Mouse (Mus musculus): ENCODE measurements around the gene Ccdc84. TPM values are rescaled to one million over a fixed set of nuclear protein-coding genes. Genes with fewer than 3 reads are reported as not detected.
"Not testable (repeated sequence)": the region's sequence is repeated elsewhere in the genome, so short reads cannot be mapped to it uniquely, and the experiment has no call there.

Gene Ccdc84
- polyA plus RNA-seq, 1 experiment from 2014 or later = 35.7 TPM

- Histone ChIP-seq H3K36me3 (ENCODE audit: control insufficient read depth, insufficient read depth, low read length) (peaks cover 13% of the 10 kb centered on the region; the same call in 1 of the 2 replicates), H3K27me3 (ENCODE audit: control insufficient read depth, insufficient read depth, low read depth, low read length) (no peaks in the 10 kb centered on the region), H3K4me3 (ENCODE audit: low read depth, low read length) (no peak overlapping the region), H3K4me1 (ENCODE audit: control insufficient read depth, insufficient read depth, low read length) (peaks cover 16% of the 10 kb centered on the region), H3K4me2 (ENCODE audit: low read length) (no peak overlapping the region), H3K27ac (ENCODE audit: low read length) (no peak overlapping the region), H3K9me3 (replicated peaks; ENCODE audit: control insufficient read depth, low read length, poor library complexity, severe bottlenecking) (no peaks in the 10 kb centered on the region), H3K9ac (ENCODE audit: low read depth, low read length) (no peak overlapping the region)
- ATAC-seq = no peak
- 81% methylated on average over 1 of the region's 1 CpGs for WGBS
Measured at GRCm38 (mm10) chr9:44411601-44412130, 6.7 kb downstream of the Ccdc84 start.

GRCm38 (mm10) chr9:44410647-44411336, 7.6 kb downstream of the Ccdc84 start:
- H3K4me3 ChIP-seq (ENCODE audit: low read depth, low read length) = no peak overlapping the region
- H3K4me2 ChIP-seq (ENCODE audit: low read length) = no peak overlapping the region
- no peak for ATAC-seq
- no peak overlapping the region for H3K27ac ChIP-seq (ENCODE audit: low read length)
- H3K4me1 ChIP-seq (ENCODE audit: control insufficient read depth, insufficient read depth, low read length) = peaks cover 15% of the 10 kb centered on the region
- no peaks in the 10 kb centered on the region for H3K9me3 ChIP-seq (replicated peaks; ENCODE audit: control insufficient read depth, low read length, poor library complexity, severe bottlenecking)
- WGBS = 89% methylated on average over 2 of the region's 2 CpGs
- peaks cover 13% of the 10 kb centered on the region; the same call in 1 of the 2 replicates for H3K36me3 ChIP-seq (ENCODE audit: control insufficient read depth, insufficient read depth, low read length)
- H3K9ac ChIP-seq (ENCODE audit: low read depth, low read length) = no peak overlapping the region
- no peaks in the 10 kb centered on the region for H3K27me3 ChIP-seq (ENCODE audit: control insufficient read depth, insufficient read depth, low read depth, low read length)

GRCm38 (mm10) chr9:44408693-44409092, 9.7 kb downstream of the Ccdc84 start:
- WGBS = 83% methylated on average over 9 of the region's 9 CpGs
- peaks cover 31% of the 10 kb centered on the region for H3K36me3 ChIP-seq (ENCODE audit: control insufficient read depth, insufficient read depth, low read length)
- ATAC-seq; H3K9me3 ChIP-seq (replicated peaks; ENCODE audit: control insufficient read depth, low read length, poor library complexity, severe bottlenecking); H3K27ac ChIP-seq (ENCODE audit: low read length); H3K27me3 ChIP-seq (ENCODE audit: control insufficient read depth, insufficient read depth, low read depth, low read length): not testable (repeated sequence)
- H3K4me1 ChIP-seq (ENCODE audit: control insufficient read depth, insufficient read depth, low read length) = peaks cover 19% of the 10 kb centered on the region
- H3K4me2 ChIP-seq (ENCODE audit: low read length) = peak overlapping the region; percentile 71
- peak overlapping the region; percentile 79 for H3K4me3 ChIP-seq (ENCODE audit: low read depth, low read length)
- H3K9ac ChIP-seq (ENCODE audit: low read depth, low read length) = peak overlapping the region; percentile 84; the same call in 1 of the 2 replicates

- no peak; the same call in 1 of the 2 replicates for ATAC-seq
- Histone ChIP-seq H3K9me3 (replicated peaks; ENCODE audit: control insufficient read depth, low read length, poor library complexity, severe bottlenecking) (no peaks in the 10 kb centered on the region), H3K9ac (ENCODE audit: low read depth, low read length) (peak overlapping the region; percentile 84), H3K27ac (ENCODE audit: low read length) (peak overlapping the region; percentile 98), H3K4me3 (ENCODE audit: low read depth, low read length) (peak overlapping the region; percentile 79), H3K27me3 (ENCODE audit: control insufficient read depth, insufficient read depth, low read depth, low read length) (no peaks in the 10 kb centered on the region), H3K4me1 (ENCODE audit: control insufficient read depth, insufficient read depth, low read length) (peaks cover 19% of the 10 kb centered on the region), H3K4me2 (ENCODE audit: low read length) (peak overlapping the region; percentile 71), H3K36me3 (ENCODE audit: control insufficient read depth, insufficient read depth, low read length) (peaks cover 34% of the 10 kb centered on the region)
- 0% methylated on average over 24 of the region's 24 CpGs for WGBS
Measured at GRCm38 (mm10) chr9:44407752-44408097, 10.6 kb downstream of the Ccdc84 start.

GRCm38 (mm10) chr9:44406906-44407751, 11.2 kb downstream of the Ccdc84 start, which contains the start of the genes Rps25 and Trappc4:
Gene Rps25, plus strand, starts transcription at chr9:44407139.
Gene Trappc4, minus strand, starts transcription at chr9:44407600.
- peaks cover 37% of the 10 kb centered on the region for H3K36me3 ChIP-seq (ENCODE audit: control insufficient read depth, insufficient read depth, low read length)

GRCm38 (mm10) chr9:44405011-44405410, 13.4 kb downstream of the Ccdc84 start:
- H3K9ac ChIP-seq (ENCODE audit: low read depth, low read length) = no peak overlapping the region
- H3K4me1 ChIP-seq (ENCODE audit: control insufficient read depth, insufficient read depth, low read length) = peaks cover 19% of the 10 kb centered on the region
- H3K36me3 ChIP-seq (ENCODE audit: control insufficient read depth, insufficient read depth, low read length) = peaks cover 43% of the 10 kb centered on the region
- H3K9me3 ChIP-seq (replicated peaks; ENCODE audit: control insufficient read depth, low read length, poor library complexity, severe bottlenecking) = no peaks in the 10 kb centered on the region
- no peak overlapping the region for H3K4me2 ChIP-seq (ENCODE audit: low read length)
- H3K27me3 ChIP-seq (ENCODE audit: control insufficient read depth, insufficient read depth, low read depth, low read length) = no peaks in the 10 kb centered on the region
- H3K4me3 ChIP-seq (ENCODE audit: low read depth, low read length) = no peak overlapping the region
- ATAC-seq = no peak
- H3K27ac ChIP-seq (ENCODE audit: low read length) = no peak overlapping the region
- WGBS = 84% methylated on average over 3 of the region's 3 CpGs

More at GRCm38 (mm10) chr9:44406906-44407751, 11.2 kb downstream of the Ccdc84 start, which contains the start of the genes Rps25 and Trappc4:
- Histone ChIP-seq H3K4me1 (ENCODE audit: control insufficient read depth, insufficient read depth, low read length) (peaks cover 19% of the 10 kb centered on the region), H3K4me2 (ENCODE audit: low read length) (peak within 1 kb of the TSS; percentile 71), H3K9me3 (replicated peaks; ENCODE audit: control insufficient read depth, low read length, poor library complexity, severe bottlenecking) (no peaks in the 10 kb centered on the region), H3K27me3 (ENCODE audit: control insufficient read depth, insufficient read depth, low read depth, low read length) (no peaks in the 10 kb centered on the region), H3K9ac (ENCODE audit: low read depth, low read length) (peak within 1 kb of the TSS; percentile 84), H3K27ac (ENCODE audit: low read length) (peak within 1 kb of the TSS; percentile 98), H3K4me3 (ENCODE audit: low read depth, low read length) (peak within 1 kb of the TSS; percentile 79)
- ATAC-seq = peak; percentile 97
- under 1% methylated on average over 51 of the region's 51 CpGs for WGBS

GRCm38 (mm10) chr9:44401081-44401480, 17.3 kb downstream of the Ccdc84 start:
- no peak overlapping the region for H3K4me2 ChIP-seq (ENCODE audit: low read length)
- peaks cover 27% of the 10 kb centered on the region for H3K4me1 ChIP-seq (ENCODE audit: control insufficient read depth, insufficient read depth, low read length)
- H3K9me3 ChIP-seq (replicated peaks; ENCODE audit: control insufficient read depth, low read length, poor library complexity, severe bottlenecking) = no peaks in the 10 kb centered on the region
- no peak overlapping the region for H3K27ac ChIP-seq (ENCODE audit: low read length)
- no peaks in the 10 kb centered on the region for H3K27me3 ChIP-seq (ENCODE audit: control insufficient read depth, insufficient read depth, low read depth, low read length)
- ATAC-seq = no peak
- H3K36me3 ChIP-seq (ENCODE audit: control insufficient read depth, insufficient read depth, low read length) = peaks cover 39% of the 10 kb centered on the region
- no peak overlapping the region for H3K9ac ChIP-seq (ENCODE audit: low read depth, low read length)
- WGBS = 86% methylated on average over 4 of the region's 4 CpGs
- H3K4me3 ChIP-seq (ENCODE audit: low read depth, low read length) = no peak overlapping the region

GRCm38 (mm10) chr9:44399795-44400114, 18.6 kb downstream of the Ccdc84 start:
- H3K9me3 ChIP-seq (replicated peaks; ENCODE audit: control insufficient read depth, low read length, poor library complexity, severe bottlenecking) = no peaks in the 10 kb centered on the region
- no peaks in the 10 kb centered on the region for H3K27me3 ChIP-seq (ENCODE audit: control insufficient read depth, insufficient read depth, low read depth, low read length)
- peaks cover 31% of the 10 kb centered on the region for H3K36me3 ChIP-seq (ENCODE audit: control insufficient read depth, insufficient read depth, low read length)
- WGBS = 97% methylated on average over 6 of the region's 6 CpGs
- no peak overlapping the region for H3K27ac ChIP-seq (ENCODE audit: low read length)
- peaks cover 18% of the 10 kb centered on the region for H3K4me1 ChIP-seq (ENCODE audit: control insufficient read depth, insufficient read depth, low read length)
- no peak for ATAC-seq
- H3K4me2 ChIP-seq (ENCODE audit: low read length) = no peak overlapping the region
- no peak overlapping the region for H3K4me3 ChIP-seq (ENCODE audit: low read depth, low read length)
- H3K9ac ChIP-seq (ENCODE audit: low read depth, low read length) = no peak overlapping the region
